Mouse (Mus musculus): Measurements from ENCODE around the gene Sae1.
"Not testable (repeated sequence)": the region's sequence is repeated elsewhere in the genome, so short reads cannot be mapped to it uniquely, and the experiment has no call there.

Gene Sae1

GRCm38 (mm10) chr7:16310521-16311452 is 76.8 kb downstream of the Sae1 start:
- DNase-seq (ENCODE audit: low read depth, low spot score): no peak

DNA sequence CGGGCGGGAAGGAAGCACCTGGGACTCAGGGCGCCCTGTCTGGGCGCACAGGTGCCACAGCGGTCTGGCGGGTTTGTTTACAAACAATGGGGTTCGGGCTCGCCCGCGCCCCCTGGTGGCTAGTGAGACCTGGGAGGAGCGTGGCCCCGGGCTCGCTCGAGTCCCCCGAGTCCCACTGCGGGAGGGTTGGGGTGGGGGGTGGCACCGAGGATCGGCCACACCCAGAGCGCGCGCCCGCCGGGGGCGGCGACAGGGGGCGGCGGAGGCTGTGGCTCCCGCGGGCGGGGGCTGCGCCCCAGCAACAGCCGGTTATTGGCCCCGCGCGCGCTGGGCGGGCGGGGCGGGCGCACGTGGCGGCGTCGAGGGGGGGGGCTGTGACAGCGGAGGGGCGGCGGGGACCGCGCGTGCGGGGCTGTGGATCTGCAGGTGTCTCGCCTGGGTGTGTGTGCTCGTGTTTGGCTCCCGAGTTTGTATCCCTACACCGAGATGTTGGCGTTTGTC is 77.5 kb downstream of the Sae1 start:
- DNase-seq (ENCODE audit: low read depth, low spot score): no peak

- DNase-seq (ENCODE audit: low read depth, low spot score): no peak
These were observed 78.1 kb downstream of the Sae1 start for GRCm38 (mm10) chr7:16309318-16310019.

- no peak for DNase-seq (ENCODE audit: low read depth, low spot score)
These were observed 78.9 kb downstream of the Sae1 start for GRCm38 (mm10) chr7:16308555-16309317.

- DNase-seq (ENCODE audit: low read depth, low spot score): not testable (repeated sequence)
These were observed 79.5 kb downstream of the Sae1 start, which contains the start of gene Bbc3 for GRCm38 (mm10) chr7:16308093-16308492. Gene Bbc3 (plus strand): TSS chr7:16308393.

DNA sequence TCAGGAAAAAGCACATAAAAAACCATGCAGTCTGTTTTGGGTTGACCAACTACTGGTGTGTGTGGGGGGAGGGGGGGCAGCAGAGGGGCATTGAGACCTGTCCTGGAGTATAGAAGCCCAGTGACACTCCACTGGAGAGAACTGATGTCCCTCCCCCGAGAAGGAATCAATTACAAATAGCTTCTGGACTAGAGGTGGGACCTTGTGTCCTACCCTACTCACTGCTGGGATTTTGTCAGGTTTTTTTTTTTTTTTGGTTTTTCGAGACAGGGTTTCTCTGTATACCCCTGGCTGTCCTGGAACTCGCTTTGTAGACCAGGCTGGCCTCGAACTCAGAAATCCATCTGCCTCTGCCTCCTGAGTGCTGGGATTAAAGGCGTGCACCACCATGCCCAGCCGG is 80.5 kb downstream of the Sae1 start:
- DNase-seq (ENCODE audit: low read depth, low spot score): not testable (repeated sequence)

DNA sequence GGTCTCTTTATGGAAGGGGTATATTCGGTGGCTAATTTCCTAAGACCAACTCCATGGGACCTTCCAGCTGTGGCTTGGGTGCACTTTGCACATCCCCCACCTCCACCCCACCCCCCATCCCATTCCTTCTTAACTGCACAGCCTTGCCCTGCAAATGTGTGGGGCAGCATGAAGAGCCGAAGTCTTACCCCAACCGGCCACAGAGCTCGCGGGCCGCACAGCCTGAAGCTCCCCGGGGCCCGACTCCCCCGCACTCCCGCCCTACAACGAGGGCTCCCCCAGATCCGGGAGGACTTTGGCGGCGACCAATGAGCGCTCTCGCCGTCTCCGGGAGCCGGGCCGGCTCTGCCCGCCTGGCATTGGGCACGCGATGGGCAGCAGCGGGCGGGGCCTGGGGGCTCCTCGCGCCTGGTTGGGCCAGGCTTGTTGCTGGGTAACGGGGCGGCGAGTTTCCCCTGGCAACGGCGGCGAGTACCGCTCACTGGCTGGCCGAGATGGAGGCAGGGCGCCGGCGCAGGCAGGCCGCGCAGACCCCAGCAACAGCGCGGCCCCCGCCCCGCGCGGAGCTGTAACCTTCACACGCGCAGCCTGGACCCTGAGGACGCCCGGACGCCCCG is 88.1 kb downstream of the Sae1 start:
- peak; percentile 82 for DNase-seq (ENCODE audit: low read depth, low spot score)

GRCm38 (mm10) chr7:16298927-16299326 is 88.7 kb downstream of the Sae1 start:
- DNase-seq (ENCODE audit: low read depth, low spot score): no peak

DNA sequence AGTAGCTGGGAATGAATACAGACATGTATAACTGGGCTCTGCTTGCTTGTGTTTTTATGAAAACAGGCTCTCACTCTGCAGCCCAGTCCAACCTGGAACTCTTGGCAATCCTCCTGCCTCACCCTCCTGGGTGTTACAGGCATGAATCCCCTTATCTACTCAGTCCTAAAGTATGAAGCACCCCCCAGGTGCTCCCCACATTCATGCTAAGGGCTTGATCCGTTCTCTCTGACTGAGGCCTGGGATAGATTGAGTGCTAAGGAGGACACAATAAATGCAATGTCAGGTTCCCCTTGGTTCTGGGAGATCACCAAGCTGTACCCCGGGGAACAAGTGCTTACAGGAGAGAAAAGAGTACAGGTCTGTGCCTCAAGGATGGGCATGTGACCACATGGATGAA is 90.0 kb downstream of the Sae1 start:
- DNase-seq (ENCODE audit: low read depth, low spot score): no peak

DNA sequence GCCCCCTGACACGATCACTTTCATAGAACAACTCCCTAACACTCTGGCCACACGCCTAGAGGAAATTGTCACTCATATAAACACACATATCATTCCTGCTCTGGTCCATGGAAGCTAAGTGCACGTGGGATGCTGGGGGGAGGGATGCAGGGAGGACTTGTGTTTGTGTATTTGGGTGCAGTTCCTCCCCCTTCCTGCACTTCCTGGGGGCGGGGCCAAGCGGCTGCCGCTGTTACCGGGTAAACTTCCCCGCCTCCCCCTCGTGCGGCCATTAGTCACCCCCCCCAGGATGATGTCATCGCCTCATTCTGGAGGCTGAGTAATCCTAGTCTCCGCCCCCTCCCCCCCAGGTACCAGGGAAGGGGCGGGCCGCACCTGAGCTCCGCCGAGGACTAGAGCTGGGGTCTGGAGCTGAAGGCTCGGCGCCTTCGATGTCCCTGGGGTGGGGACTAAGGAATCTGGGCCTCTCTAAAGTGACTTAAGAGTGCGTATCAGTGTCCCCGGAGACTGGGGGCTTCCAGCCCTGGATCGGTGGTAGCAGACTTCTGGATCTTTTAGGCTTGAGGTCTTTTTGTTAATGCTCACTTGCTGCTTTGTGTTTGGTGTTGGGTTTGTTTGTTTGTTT is 90.7 kb downstream of the Sae1 start:
- peak; percentile 85 for DNase-seq (ENCODE audit: low read depth, low spot score)

- DNase-seq (ENCODE audit: low read depth, low spot score): no peak
These were observed 91.5 kb downstream of the Sae1 start for GRCm38 (mm10) chr7:16296146-16296545.

DNA sequence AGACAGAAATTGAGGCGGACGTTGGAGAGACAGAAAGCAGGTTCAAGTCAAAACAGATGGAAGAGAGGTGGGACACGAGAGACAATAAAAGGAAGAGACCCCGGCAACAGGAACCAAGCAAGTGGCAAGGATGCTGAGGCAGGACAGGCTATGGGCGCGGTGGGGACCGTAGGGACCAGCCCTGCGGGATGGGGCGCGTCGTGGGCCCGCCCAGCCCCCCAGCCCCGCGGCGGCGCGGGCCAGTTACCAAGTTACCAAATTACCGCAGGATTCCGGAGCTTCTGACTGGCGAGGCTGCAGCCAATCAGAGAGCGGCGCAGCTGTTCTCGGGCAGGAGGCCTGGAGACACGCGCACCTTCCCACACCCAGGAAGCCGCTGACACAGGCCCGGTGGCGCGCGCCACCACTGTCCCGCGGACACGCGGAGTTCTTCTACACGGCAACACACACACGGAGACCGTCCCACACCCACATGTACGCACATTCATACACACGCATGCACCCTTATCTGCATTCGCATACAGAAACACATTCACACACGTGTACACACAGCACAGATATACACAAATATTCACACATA is 92.2 kb downstream of the Sae1 start:
- DNase-seq (ENCODE audit: low read depth, low spot score): no peak

DNA sequence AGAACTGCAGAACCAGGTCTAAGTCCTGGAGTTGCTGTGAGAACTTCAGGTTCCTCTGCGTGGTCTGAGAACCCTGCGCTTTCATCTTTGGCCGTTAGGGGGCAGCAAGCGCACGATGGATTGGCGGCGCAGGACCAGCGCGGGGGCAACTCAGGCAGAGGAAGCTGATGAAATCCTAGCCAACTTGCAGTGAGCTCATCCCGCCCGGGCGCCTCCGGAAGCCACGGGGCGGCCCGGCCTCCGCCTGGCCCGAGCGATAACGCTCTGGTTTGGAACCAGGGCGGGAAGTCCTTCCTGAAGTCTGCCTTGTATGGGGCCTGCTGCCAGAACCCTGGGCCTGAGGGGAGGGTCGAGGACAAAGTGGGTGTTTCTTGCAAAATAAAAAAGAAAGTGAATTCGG is 92.8 kb downstream of the Sae1 start:
- peak; percentile 81 for DNase-seq (ENCODE audit: low read depth, low spot score)

DNA sequence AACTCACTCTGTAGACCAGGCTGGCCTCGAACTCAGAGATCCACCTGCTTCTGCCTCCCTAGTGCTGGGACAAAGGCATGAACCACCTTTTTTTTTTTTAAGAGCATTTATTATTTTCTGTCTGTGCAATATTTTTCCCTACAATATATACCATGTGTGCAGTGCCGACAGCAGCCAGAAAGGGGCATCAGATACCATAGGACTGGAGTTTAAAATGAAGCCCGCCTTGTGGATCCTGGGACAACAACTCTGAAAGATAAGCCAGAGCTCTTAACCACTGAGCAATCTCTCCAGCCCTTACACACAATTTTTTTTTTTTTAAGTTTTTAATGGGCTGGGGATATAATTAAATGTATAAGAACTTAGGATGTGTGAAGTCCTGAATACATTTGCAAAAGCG is 93.3 kb downstream of the Sae1 start:
- DNase-seq (ENCODE audit: low read depth, low spot score): no peak

GRCm38 (mm10) chr7:16287791-16288190 is 99.8 kb downstream of the Sae1 start:
- no peak for DNase-seq (ENCODE audit: low read depth, low spot score)

DNA sequence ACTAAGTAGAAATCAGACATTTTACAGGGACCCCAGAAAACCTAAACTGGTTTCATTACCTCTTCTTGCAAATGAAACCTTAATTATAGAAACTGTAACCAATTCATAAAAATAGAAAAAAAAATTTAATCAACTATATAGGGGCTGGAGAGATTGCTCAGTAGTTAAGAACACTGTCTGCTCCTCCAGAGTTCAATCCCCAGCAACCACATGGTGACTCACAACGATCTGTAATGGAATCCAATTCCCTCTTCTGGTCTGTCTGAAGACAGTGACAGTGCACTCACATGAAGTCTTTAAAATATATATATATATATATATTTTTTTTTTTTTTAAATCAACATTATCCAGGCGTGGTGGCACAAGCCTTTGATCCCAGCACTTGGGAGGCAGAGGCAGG is 100.6 kb downstream of the Sae1 start:
- no peak for DNase-seq (ENCODE audit: low read depth, low spot score)

DNA sequence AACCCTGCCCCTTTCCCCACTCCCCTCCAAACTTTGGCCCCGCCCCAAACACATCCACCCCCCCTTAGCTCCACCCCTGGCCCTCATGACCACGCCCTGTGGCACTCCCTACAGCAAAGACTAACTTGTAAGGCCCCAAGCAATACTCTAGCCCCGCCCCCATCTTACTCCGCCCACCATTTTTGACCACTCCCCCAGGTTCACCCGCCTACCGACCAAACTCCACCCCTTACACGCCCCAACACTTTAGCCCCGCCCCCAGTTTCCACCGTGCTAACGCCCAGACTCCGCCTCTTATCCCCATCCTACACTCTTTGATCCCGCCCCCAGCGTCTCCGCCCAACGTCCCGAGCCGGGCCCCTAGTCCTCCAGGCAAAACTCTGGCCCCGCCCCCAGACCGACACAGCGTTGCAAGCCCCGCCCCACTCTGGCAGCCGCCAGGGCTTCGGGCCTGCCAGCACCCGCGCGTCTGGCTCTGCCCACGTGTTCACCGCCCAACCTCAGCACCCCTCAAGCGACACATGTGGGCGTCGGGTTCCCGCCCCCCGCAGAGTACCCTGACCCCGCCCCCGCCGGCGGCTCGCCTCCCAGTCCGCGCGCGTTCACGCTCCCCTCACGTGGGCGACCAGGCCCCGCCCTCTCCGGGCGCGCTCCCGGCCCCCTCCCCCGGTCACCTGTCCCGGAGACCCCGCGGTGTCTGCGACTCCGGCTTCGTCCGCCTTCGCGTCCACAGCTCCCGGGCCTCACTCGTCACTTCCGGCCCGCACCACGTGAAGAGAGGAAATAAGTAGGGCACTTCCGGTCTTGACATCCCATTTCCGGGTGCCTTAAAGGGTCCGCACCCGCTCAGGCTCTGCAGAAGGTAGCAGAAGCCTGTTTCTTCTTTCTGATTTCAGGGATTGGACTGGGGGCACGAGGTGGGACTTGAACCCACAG is 101.3 kb downstream of the Sae1 start, which contains the start of gene Ccdc9:
Gene Ccdc9 (minus strand): TSS at position 770 of the 936 bp plus-strand sequence.
- DNase-seq (ENCODE audit: low read depth, low spot score): peak; percentile 96

DNA sequence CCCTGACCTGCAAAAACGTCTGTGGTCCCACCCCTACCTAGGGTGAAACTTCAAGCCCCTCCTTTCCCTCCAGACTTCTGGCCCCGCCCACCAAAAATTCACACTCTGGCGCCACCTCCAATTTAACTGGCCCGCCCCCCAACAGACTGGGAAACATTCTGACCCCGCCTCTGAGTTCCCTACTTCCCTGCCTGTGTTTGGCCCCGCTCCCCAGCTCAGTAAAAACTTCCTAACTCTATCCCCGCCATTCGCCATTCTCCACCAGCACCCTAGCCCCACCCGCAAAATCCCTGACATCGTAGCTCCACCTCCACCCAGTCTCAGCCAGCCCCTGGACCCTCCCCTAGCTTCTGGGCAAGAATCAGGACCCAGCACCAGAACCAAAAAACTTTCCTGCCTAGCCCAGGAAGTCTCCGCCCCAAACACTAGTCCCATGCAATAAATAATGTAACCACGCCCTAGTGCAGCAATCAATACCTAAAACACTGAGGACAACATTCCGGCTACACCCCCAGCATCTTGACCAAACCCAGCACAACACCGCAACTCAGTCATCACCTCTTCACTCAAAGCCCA is 102.1 kb downstream of the Sae1 start:
- DNase-seq (ENCODE audit: low read depth, low spot score): no peak

GRCm38 (mm10) chr7:16284904-16285303 is 102.7 kb downstream of the Sae1 start:
- DNase-seq (ENCODE audit: low read depth, low spot score): no peak

All from retina, postnatal 7 days (tissue).